Mouse (Mus musculus) limb, embryonic 11.5 days (tissue): ENCODE results near the gene Rhbdd1. TPM values are rescaled to one million over a fixed set of nuclear protein-coding genes. Genes with fewer than 3 reads are reported as not detected.

Experiments
- ATAC-seq: fragments of 200-750 bp; cut with Nextera tagmentation; 2 replicates; pipeline ENCODE4 v1.8.0; 2017; ENCODE audit warnings: low read depth; ENCODE audit not compliant: insufficient number of reproducible peaks, low FRiP score, low TSS enrichment
- DNase-seq: peaks from one replicate; pipeline ENCODE4 v3.0.0-alpha.2; 2015; ENCODE audit warnings: low spot score
- H3K27ac ChIP-seq: fragments of 300-500 bp; sonication (generic); replicated peaks from 2 replicates; pipeline ENCODE4 v1.5.1; 2014; ENCODE audit warnings: low read depth, mild to moderate bottlenecking, low read length
- H3K27me3 ChIP-seq: fragments of 300-500 bp; sonication (generic); 2 replicates; pipeline ENCODE4 v1.6.1; 2014; ENCODE audit warnings: mild to moderate bottlenecking, low read length, mixed read lengths; ENCODE audit not compliant: control insufficient read depth, insufficient read depth
- H3K36me3 ChIP-seq: fragments of 300-500 bp; sonication (generic); 2 replicates; pipeline ENCODE4 v1.6.1; 2014; ENCODE audit warnings: mild to moderate bottlenecking, low read length, moderate library complexity, mixed read lengths; ENCODE audit not compliant: control insufficient read depth, insufficient read depth
- H3K4me1 ChIP-seq: fragments of 300-500 bp; sonication (generic); 2 replicates; pipeline ENCODE4 v1.6.1; 2014; ENCODE audit warnings: low read length, mixed read lengths; ENCODE audit not compliant: control insufficient read depth, insufficient read depth
- H3K4me2 ChIP-seq: fragments of 300-500 bp; sonication (generic); 2 replicates; pipeline ENCODE4 v1.6.1; 2014; ENCODE audit warnings: low read depth, mild to moderate bottlenecking, moderate library complexity; ENCODE audit not compliant: severe bottlenecking
- H3K4me3 ChIP-seq: fragments of 300-500 bp; sonication (generic); 2 replicates; pipeline ENCODE4 v1.5.1; 2014; ENCODE audit warnings: low read depth, low read length
- H3K9ac ChIP-seq: fragments of 300-500 bp; sonication (generic); 2 replicates; pipeline ENCODE4 v1.6.1; 2014; ENCODE audit warnings: mild to moderate bottlenecking, low read length
- H3K9me3 ChIP-seq: fragments of 300-500 bp; sonication (generic); 2 replicates; pipeline ENCODE4 v1.6.1; 2016; ENCODE audit warnings: low read length; ENCODE audit not compliant: control insufficient read depth
- WGBS: fragments of 180-500 bp; shearing (Covaris S2); extraction: QIAGEN DNeasy Blood & Tissue Kit; methylation state at CpG from one replicate; pipeline ENCODE4 v1.1.7; 2014; 5-methylcytosine and 5-hydroxymethylcytosine counted together
- polyA plus RNA-seq: library from polyadenylated mRNA; unstranded; fragments of >200 nt; fragmentation: Nextera tagmentation; extraction: Ambion mirVana; gene quantifications from 2 replicates; pipeline ENCODE4 v1.2.1, GENCODE M21; 2014

The Rhbdd1 gene
- polyA plus RNA-seq, 1 experiment from 2014 or later = 6.3 TPM

DNA sequence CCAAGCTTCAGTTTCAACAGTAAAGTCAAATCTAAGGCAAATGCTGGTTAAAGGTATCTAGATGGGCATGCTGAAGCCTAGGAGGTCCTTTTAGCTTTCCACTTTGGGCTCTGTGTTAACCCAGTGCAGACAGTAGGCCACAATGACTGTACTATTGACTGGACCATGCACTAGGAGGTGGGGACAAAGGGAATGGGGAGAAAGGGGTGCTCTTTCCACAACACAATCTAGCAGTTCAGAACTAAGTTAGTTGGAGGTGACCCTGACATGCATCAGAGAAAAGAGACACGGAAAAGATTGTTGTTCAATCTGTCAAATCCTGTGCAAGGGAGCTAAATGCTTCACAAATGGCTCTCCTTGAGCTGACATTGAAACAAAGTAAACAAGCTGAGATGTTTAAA, 32.4 kb upstream of the Rhbdd1 start:
- Histone ChIP-seq H3K9ac (peak overlapping the region; percentile 59), H3K27ac (peak overlapping the region; percentile 63), H3K4me2 (peak overlapping the region; percentile 64), H3K4me3 (peak overlapping the region; percentile 43), H3K27me3 (no peaks in the 10 kb centered on the region), H3K9me3 (no peaks in the 10 kb centered on the region; the same call in 1 of the 2 replicates), H3K36me3 (peaks cover 8% of the 10 kb centered on the region), H3K4me1 (peaks cover 30% of the 10 kb centered on the region)
- 5% methylated on average over 1 of the region's 1 CpGs for WGBS
- no peak for ATAC-seq
- DNase-seq = no peak

DNA sequence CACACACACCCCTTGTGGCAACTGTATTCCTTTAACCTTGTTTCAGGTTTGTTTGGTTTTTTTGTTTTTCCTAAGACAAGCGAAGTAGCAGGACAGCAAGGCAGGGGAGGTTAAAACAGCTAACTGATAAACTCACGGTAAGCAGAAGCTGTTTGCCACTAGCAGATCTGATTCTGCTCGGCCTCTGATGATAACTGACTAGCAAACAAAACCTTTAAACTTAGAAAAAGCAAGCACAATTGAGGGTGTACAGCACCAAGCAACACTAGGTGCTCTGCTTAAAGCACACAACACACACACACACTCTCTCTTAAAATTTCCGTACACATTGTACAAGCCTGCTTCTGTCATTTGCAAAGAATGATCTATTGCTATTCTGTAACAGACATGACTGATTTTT, 31.8 kb upstream of the Rhbdd1 start:
- no peak for ATAC-seq
- Histone ChIP-seq H3K36me3 (peaks cover 9% of the 10 kb centered on the region), H3K9me3 (no peaks in the 10 kb centered on the region; the same call in 1 of the 2 replicates), H3K4me1 (peaks cover 31% of the 10 kb centered on the region), H3K4me2 (peak overlapping the region; percentile 64), H3K9ac (peak overlapping the region; percentile 52; the same call in 1 of the 2 replicates), H3K27ac (0 out of 2 replicates have a peak overlapping the region, but pooled peaks have one; percentile 30), H3K27me3 (no peaks in the 10 kb centered on the region), H3K4me3 (peak overlapping the region; percentile 43)
- WGBS = 37% methylated on average over 4 of the region's 4 CpGs
- DNase-seq = no peak

DNA sequence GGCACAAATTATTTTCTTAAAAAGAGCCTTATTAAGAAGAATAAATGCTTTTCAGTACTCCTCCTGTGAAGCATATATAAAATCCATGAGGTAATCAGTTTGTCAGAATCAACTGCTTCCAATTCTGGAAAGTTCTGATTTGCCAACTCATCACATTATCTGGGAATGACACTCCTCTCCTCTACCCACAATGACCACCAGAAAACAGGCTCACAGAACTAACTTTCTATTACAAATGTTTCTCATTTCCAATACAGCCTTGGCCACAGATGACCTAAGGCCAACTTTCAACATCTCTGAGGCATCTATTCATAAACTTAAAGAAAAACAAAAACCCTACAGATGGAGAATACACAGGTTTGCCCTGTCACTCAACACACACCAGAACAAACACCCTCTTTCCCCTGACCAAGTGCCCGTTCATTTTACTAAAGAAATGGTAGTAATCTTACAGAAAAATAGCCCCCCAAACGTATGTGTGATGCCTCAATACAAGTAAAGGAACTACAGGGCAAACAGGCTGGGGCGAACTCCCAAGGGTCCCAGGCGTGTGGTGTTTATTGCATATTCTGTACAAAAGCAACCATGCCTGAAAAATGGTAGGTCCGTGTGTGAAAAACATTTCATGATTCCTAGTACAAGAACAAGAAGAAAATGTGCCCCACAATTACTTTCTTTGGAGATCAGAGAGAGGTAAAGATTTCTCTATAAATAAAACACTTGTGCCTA, 30.6 kb upstream of the Rhbdd1 start:
- WGBS = 48% methylated on average over 5 of the region's 5 CpGs
- Histone ChIP-seq H3K4me3 (peak overlapping the region; percentile 27), H3K27me3 (no peaks in the 10 kb centered on the region), H3K4me1 (peaks cover 34% of the 10 kb centered on the region), H3K36me3 (peaks cover 9% of the 10 kb centered on the region), H3K9me3 (no peaks in the 10 kb centered on the region; the same call in 1 of the 2 replicates), H3K27ac (no peak overlapping the region), H3K4me2 (peak overlapping the region; percentile 48), H3K9ac (no peak overlapping the region)
- DNase-seq (no peak), ATAC-seq (no peak)

DNA sequence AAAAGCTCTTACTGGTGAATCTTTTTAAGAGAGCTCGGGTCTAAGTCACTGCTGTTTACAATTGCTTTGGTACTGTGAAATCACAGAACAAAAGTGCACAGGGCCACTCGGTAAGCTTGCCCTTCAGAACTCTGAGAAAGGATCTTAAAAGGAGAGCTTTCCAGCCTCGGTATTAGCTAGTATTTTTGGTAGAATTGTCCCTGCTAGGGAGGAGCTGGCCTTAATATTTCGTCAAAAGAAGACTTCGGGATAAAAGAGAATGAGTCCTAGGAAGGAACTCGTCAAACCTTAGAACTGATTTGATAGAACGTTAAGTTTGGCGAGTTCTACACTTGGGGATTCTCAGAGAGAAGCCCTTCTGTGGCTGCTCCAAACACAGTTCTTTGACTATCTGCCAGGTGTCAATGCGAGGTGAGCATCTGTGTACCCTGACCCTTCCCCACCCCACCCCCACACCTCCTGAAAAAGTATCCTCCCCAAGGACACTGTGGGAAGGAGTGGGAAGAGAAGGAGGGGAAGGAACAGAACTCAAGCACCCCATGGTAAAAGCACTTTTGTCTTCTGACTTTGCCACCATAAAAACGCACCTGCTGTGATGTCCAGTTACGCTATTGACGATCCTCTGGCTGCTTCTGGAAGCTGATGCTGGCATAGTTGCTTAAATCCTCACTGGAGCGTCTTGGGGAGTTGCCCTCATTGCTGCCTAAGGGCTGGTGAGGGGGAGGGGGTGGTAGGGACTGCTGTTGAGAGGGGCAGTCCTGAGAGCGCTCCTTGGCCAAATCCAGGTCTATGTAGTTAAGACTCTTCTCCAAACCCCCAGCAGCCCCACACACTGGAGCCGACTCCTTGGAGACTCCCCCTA, 29.8 kb upstream of the Rhbdd1 start:
- H3K9me3 ChIP-seq = no peaks in the 10 kb centered on the region; the same call in 1 of the 2 replicates
- peak overlapping the region; percentile 27 for H3K4me3 ChIP-seq
- 0 out of 2 replicates have a peak overlapping the region, but pooled peaks have one; percentile 1 for H3K9ac ChIP-seq
- peaks cover 9% of the 10 kb centered on the region for H3K36me3 ChIP-seq
- no peak for DNase-seq
- WGBS = 41% methylated on average over 15 of the region's 15 CpGs
- peak overlapping the region; percentile 48 for H3K4me2 ChIP-seq
- H3K4me1 ChIP-seq = peaks cover 34% of the 10 kb centered on the region
- H3K27me3 ChIP-seq = no peaks in the 10 kb centered on the region
- no peak for ATAC-seq
- H3K27ac ChIP-seq = no peak overlapping the region

DNA sequence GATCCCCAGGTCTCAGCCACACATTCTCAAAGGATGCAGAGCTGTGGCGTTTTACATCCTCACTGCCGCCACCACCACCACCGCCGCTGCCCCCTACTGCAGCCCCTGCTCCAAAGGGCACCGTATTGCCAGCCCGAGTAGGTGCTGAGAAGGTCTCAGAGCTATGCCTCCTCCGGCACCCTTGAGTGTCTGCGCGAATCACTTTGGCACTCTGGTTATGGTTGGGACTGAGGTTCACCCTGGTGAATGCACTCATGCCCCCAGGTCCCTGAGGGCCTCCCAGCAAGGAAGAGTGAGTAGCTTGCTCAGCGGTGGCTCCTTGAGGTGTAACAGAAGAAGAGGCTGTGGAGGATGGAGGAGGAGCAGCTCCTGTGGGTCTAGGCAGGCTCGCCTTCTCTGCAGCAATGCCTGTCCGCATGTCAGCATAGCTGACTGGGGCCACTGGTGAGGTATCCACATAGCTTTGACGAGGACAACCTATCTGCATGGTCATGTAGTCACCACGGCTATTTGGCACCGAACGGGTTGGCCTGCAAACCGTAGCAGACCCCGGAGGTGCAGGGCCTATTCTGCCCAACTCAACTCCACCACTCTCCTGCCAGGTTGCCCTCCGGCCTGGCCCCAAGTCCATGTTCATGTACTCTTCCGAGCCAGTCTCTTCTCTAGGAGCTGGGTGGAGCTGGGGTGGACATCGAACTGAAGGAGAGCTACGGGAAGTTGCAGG, 29.0 kb upstream of the Rhbdd1 start:
- no peak for ATAC-seq
- Histone ChIP-seq H3K27me3 (no peaks in the 10 kb centered on the region), H3K36me3 (peaks cover 9% of the 10 kb centered on the region), H3K4me3 (peak overlapping the region; percentile 27), H3K9me3 (no peaks in the 10 kb centered on the region; the same call in 1 of the 2 replicates), H3K4me1 (peaks cover 34% of the 10 kb centered on the region), H3K9ac (no peak overlapping the region), H3K4me2 (peak overlapping the region; percentile 48), H3K27ac (no peak overlapping the region)
- WGBS = 75% methylated on average over 22 of the region's 22 CpGs
- no peak for DNase-seq

DNA sequence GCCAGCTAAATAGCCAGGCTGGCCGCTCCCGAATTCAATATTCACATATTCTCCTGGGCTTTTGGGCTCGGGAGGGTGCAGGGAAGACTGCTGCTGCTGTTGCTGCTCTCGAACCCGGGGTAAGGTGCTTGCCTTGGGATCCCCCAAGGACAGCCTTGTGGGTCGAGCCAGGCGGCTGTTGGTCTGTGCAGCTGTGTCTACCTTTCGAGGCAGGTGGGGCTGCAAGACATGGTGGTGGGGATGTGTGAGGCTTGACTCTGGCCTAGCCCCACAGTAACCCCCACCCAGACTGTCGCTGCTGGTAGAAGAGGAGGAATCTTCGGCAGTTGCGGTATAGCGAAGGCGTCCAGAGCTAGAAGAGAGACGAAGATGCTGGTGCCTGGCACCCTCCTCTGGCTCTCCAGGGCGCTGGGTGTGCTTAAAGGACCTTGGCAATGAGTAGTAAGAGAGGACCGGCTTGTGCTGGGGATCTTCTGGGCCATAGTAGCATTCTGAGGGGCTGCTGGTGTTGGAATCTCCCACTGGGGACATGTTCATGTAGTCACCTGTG, 28.4 kb upstream of the Rhbdd1 start:
- Histone ChIP-seq H3K27ac (no peak overlapping the region), H3K27me3 (no peaks in the 10 kb centered on the region), H3K4me3 (peak overlapping the region; percentile 27), H3K9ac (no peak overlapping the region), H3K36me3 (peaks cover 9% of the 10 kb centered on the region), H3K9me3 (no peaks in the 10 kb centered on the region; the same call in 1 of the 2 replicates), H3K4me1 (peaks cover 29% of the 10 kb centered on the region), H3K4me2 (peak overlapping the region; percentile 48)
- ATAC-seq (no peak), DNase-seq (no peak)
- WGBS = 92% methylated on average over 16 of the region's 16 CpGs

DNA sequence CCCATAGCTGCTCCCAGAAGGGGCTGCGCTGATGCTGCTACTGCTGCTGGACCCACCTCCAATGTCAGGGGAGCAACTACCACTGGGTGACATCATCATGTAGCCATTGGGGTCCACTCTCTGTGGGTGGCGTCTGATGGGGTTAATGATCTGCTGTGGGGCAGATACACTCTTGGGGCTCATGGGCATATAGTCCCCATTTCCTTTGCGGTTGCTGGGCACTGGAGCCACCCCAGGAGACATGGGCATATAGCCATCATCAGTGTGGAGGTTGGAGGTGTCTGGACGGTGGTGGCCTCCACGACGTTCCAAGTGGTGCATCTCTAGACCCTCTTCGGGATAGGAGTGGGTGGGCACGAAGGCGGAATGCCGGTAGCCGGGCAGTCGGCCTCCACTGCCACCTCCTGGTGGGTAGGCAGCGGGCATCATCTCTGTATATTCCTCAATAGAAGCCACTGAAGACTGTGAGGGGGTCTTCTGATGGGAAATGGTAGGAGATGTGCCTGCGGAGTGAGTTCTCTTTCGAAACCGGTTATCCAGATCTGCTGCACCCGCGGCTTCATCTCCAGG, 27.7 kb upstream of the Rhbdd1 start:
- H3K27me3 ChIP-seq = no peaks in the 10 kb centered on the region
- H3K27ac ChIP-seq = no peak overlapping the region
- no peaks in the 10 kb centered on the region; the same call in 1 of the 2 replicates for H3K9me3 ChIP-seq
- no peak for DNase-seq
- no peak overlapping the region for H3K9ac ChIP-seq
- no peak for ATAC-seq
- H3K4me2 ChIP-seq = peak overlapping the region; percentile 93; the same call in 1 of the 2 replicates
- H3K4me1 ChIP-seq = peaks cover 31% of the 10 kb centered on the region
- peaks cover 9% of the 10 kb centered on the region for H3K36me3 ChIP-seq
- no peak overlapping the region; the same call in 1 of the 2 replicates for H3K4me3 ChIP-seq
- WGBS = 92% methylated on average over 18 of the region's 18 CpGs
